Mouse (Mus musculus) stomach, postnatal 0 days (tissue): Measurements from ENCODE around the gene Olfr625-ps1.

Source experiments
- CTCF ChIP-seq: IDR thresholded peaks from 2 replicates; pipeline ENCODE4 v1.5.1; 2016; ENCODE audit warnings: antibody characterized with exemption, low read depth, mild to moderate bottlenecking, moderate library complexity
- EP300 ChIP-seq: optimal IDR thresholded peaks from 2 replicates; pipeline ENCODE3; 2016; ENCODE audit warnings: antibody characterized with exemption

DNA sequence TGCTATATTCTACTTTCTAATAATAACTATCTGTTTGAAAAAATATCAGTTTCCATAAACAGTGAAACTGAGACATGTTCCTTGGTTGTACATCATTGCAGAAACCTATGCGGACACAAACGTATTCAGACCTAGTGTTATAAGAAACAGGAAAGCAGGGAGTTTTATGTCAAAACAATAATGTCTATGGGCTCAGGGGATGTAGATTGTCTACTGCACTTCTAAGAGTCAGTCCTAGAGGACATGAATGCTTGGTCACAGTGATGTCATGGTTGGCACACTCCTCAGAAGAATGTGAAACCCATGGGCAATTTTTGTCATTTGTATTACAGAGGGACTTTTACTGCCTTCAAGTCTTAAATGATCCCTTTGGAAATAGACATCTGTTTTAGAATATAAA, 11.4 kb upstream of the Olfr625-ps1 start, which contains the start of gene Olfr624:
- TF ChIP-seq CTCF (no peak), EP300 (no peak)
